Mouse (Mus musculus) liver, adult 2 months (tissue): ENCODE measurements at regions not wholly inside any gene's neighbourhood (a gene's known extent, or its start where the extent isn't known, plus 50 kb on each side); places are given as distances from the start of the nearest gene placed in this dataset.

Experiments used
- CTCF ChIP-seq: fragments of 200-500 bp; IDR thresholded peaks from 2 replicates; pipeline ENCODE4 v1.5.1; 2011; ENCODE audit warnings: low read depth, low read length, control low read depth
- POLR2A ChIP-seq: fragments of 200-500 bp; IDR thresholded peaks from 2 replicates; pipeline ENCODE4 v1.6.1; 2011; ENCODE audit warnings: low read length, control low read depth; ENCODE audit not compliant: insufficient read depth; ENCODE audit errors: extremely low read depth

GRCm38 (mm10) chr7:111413745-111414144 is 330.9 kb upstream of the Eif4g2 start:
- TF ChIP-seq POLR2A = no peak
- TF ChIP-seq CTCF = no peak
